Mouse (Mus musculus) layer of hippocampus, postnatal 36 days (tissue): ENCODE measurements around the gene Rai1. TPM values are rescaled to one million over a fixed set of nuclear protein-coding genes. Genes with fewer than 3 reads are reported as not detected.

Source experiments
- DNase-seq, 2 experiments: peaks; one replicate each; pipeline ENCODE4 v3.0.0; 2022
- total RNA-seq, 2 experiments: library from RNA; stranded (reverse); gene quantifications; 2 replicates each; pipeline ENCODE4 v1.2.3; 2021

Rai1 gene
- total RNA-seq, 2 experiments from 2014 or later: 67.9 to 76.3 TPM

GRCm38 (mm10) chr11:60127863-60128512 lies 23.2 kb downstream of the Rai1 start:
- no peak for DNase-seq

- no peak for DNase-seq
These were observed 25.7 kb downstream of the Rai1 start for GRCm38 (mm10) chr11:60130516-60130915.

DNA sequence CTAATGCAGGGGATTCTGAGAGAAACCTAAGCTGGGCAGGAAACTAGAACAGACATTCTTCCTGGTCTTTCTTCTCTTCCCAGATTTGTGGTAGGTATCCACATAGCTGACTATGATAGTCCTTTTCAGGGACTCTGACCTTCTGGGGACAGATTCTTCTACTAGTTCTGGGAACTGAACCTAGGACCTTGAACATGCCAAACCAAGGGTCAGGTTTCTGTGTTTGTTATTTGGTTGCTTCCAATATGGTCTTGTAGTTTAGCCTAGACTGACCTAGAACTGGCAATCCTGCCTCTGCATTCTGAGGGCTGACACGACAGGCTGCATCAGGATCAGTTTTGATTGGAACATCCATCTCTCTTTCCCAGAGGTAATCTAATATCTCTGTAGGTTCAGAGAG lies 27.2 kb downstream of the Rai1 start:
- DNase-seq: no peak

GRCm38 (mm10) chr11:60136491-60136890 lies 31.7 kb downstream of the Rai1 start:
- DNase-seq: no peak

GRCm38 (mm10) chr11:60137170-60137569 lies 32.4 kb downstream of the Rai1 start:
- no peak for DNase-seq

DNA sequence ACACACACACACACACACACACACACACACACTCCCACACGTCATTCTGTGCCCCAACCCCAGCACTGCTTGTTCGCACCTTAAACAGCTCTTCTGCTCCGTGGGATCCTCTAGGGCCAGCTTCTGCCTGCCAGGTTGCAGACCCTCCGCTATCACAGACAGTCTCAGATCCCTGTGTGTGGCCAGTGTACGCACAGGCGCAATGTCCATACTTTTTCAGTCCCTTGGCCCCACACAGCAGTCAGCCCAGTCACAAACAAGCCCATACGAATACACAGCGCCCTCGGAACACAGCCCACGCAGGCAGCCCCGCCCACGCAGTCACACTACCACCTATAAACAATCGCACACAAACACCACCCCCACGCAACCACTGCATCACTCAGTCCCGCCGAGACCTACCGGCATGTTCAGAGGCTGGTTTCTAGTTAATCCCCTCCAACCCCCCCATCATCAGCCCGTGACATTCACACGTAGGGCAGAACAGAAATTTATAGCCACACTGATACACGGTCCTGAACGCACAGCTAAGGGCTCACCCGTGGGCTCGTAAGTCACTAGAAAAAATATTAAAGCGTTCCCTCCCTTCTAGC lies 34.4 kb downstream of the Rai1 start:
- DNase-seq: peak; percentile 56 to 57

DNA sequence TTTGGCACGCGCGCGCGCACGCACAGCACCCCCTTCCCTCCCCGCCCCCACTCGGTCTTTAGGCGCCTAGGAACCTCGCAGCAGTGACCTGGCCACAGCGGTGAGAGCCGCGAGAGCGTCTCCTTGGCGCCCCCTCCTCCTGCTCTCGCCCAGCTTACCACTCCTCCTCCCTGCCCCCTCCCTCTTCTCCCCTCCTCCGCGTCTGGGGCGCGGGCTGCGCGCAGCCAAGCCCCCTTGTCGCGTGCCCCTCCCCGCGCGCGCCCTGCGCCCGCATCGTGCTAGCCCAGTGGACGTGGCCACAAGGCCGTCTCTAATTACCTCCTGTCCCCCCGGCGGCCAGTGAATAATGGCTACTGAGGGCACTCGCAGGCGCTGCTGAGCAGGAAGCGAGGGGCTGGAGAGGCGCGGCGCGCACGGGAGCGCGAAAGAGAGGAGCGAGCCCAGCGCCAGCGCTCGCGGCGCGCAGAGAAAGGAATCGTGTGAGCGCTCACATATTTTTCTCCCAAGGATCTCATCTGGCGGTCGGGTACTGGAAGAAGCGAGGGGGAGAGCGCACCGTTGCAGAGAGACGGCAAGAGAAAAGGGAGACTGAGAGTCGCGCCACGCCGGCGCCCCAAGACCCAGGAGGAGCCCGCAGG lies 35.0 kb downstream of the Rai1 start:
- DNase-seq: peak; percentile 63 to 66

- DNase-seq: no peak
These were observed 35.9 kb downstream of the Rai1 start for GRCm38 (mm10) chr11:60140586-60141284.

DNA sequence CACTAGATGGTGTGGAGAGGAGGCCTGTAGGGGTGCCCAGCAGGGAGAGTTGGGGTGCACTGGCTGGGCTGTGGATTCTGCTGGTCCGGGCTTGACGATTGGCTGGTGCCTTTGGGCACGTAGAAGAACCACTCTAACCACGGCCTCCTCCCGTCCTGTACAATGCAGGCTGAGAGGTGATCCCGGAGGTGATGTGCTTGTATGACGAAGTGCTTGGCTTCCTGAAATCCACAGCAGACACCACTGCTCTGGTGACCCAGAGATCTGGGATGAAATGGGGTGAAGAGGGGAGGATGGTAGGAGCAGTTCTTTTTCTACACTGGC lies 36.4 kb downstream of the Rai1 start:
- DNase-seq: no peak

DNA sequence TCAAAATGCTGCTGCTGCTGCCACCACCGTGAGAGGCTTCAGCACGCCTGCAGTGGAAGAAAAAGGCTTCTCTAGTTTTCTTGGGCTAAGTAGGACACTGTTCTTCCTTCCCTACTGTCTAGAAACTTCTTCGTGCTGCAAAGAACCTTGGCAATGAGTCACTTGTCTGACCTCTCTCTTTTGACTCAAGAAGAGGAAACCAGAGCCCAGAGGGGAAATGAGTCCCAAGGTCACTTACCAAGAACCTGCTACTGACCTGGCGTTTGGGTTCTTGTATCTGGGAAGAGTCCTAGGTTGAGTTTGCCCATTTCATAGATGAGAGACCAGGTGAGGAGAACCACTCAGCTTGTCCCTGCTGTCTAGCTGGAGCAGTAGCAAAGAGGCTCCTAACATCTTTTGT lies 38.3 kb downstream of the Rai1 start:
- no peak for DNase-seq

DNA sequence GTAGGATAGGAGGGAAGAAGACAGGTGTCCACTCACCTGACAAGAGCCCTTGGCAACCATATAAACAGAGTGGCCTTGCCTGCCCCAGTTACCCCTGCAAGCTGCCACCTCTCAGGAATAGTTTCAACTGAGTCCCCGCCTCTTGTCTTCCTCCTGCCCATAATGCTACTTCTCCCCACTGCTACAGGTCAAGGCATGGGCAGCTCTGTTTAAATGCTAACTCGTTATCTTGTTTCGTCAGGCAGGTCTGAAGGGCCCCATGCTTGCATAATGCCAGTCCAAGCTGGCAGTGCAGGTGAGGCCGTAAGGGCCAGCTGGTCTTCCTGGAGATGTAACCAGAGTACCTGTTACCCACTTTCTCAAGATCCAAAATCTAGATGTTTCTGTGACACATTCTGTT lies 41.4 kb downstream of the Rai1 start:
- no peak for DNase-seq

GRCm38 (mm10) chr11:60148591-60148990 lies 43.8 kb downstream of the Rai1 start:
- no peak for DNase-seq

GRCm38 (mm10) chr11:60149086-60149485 lies 44.3 kb downstream of the Rai1 start:
- no peak for DNase-seq

DNA sequence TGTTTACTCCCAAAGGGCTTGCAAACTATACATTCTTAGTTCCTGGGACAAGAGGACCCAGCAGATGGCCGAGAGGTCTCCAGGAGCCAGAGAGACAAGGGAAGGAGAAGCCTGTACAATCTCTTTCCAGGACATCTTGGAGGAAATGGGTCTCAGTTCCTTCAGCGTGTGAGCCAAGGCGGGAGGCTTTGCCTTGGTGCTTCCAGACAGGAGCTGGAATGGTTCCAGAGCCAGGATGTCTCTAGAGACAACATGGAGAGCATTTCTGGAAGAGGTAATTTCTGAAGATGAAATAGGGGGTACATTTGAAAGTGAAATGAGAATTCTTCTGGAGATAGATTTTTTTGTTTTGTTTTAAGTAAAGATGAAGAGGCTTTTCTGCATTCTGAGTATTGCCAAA lies 45.9 kb downstream of the Rai1 start:
- DNase-seq: no peak

- no peak for DNase-seq
These were observed 47.5 kb downstream of the Rai1 start for GRCm38 (mm10) chr11:60152339-60152738.

DNA sequence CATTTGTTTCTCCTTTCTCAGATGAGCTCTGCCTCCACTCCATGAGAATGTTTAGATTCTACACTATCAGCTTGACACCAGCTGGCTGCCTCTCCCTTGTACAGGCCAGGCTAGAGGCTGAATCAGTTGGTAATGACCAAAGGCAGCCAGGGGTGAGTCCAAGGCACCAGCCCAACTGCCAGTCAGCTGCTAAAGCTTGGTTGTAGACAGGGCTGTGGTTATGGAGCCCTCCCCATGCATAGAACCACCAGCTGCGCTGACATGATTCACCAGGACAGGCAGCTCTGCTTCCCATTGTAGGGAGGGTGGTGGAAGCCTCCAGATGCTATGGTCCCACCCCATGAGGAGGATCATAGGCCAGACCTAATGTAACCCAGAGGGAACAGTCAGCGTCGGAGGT lies 49.1 kb downstream of the Rai1 start:
- no peak for DNase-seq

DNA sequence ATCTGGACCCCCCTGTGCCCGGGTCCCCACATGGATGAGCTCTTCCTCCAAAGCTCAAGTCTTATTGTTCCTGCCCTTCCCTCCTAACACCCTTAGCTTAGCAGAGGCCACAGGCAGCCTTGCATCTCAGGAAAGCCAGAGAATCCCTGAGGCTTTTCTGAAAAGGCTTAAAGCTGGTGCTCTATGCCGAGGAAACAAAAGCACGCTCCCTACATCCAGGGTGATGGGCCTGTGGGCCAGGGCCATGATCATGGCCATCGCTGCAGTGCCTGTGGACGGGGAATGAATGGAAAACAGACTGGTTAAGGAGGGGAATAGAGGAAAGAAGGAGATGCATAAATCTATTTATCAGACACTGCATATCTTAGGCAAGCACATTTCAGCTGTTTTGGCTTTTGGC lies 50.9 kb downstream of the Rai1 start:
- DNase-seq: no peak

DNA sequence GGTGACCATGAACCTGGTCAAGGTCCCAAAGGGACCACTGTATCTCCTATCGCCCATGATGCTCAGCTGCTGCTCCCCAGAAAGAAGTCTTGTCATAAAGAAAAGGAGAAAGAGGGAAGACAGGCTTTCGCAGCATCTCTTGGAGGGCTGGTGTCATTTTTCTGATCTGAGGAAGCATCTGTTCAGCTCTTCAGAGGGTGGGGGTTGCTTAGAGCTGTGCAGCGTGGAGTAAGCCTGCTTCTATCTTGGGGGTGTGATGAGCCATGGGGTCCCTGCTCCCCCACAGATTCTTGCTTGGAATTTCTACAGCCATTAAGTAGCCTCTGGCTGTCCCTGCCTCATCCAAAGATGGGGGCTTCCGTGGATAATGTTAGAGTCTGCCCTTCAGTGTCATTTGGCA lies 53.5 kb downstream of the Rai1 start:
- DNase-seq: no peak

DNA sequence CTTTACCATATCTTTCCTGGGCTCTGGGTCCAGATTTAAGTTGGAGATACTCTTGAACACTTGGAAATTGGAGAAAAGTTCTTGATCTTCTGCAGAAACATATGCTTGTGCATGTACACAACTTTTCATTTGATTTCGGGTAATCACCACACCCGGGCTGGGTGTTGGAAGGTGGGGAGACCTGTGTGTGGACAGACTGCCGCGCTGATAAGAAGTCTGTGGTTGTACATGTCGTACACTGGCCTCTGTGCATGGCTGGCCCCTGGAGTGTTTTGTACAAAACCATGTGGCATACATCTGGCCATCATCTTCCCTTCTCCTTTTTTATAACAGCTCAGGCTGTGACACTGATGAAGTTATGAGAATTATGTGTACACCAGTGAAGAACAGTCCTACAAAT lies 55.1 kb downstream of the Rai1 start:
- no peak for DNase-seq

- DNase-seq: no peak
These were observed 55.8 kb downstream of the Rai1 start for GRCm38 (mm10) chr11:60160454-60161114.

DNA sequence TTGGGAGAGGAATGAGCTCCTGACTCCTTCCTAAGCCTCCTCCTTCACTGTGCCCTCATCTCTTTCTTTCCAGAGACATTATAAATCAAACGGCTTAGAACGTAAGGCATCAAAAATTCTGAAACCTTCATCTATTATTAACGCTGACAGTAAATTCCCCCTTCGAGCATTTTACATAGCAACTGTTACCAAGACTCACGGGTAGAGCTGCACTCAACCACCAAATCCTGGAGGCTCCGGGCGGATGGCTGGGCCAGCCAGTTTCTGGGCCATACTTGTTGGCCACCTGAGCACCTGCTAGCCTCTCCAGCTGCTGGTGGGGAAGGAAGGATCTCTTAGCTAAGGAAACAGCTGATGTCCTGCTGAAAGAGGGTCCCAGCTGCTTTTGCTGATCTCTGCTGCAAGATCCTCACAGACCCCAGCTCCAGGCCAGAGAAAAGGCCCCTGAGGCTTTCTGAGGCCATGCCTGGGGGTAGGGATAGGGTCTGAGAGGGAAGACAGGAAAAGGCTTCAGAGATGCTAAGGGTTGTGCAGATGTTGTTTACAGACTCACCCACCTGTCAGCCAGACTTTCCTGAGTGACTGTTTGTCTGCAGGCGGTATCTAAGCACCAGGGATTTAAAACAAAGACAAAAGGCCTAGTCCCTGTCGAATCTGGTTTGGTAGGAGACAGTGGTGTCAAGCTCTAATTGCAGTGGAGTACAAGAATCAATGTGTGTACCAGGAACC lies 56.5 kb downstream of the Rai1 start:
- no peak for DNase-seq

- DNase-seq: no peak
These were observed 57.7 kb downstream of the Rai1 start for GRCm38 (mm10) chr11:60162547-60162946.
